Mouse (Mus musculus): ENCODE results near the gene Slc29a4.

- TF ChIP-seq EP300 (IDR thresholded peaks at IDR 0.05) (no peak), CTCF (IDR thresholded peaks at IDR 0.05) (no peak)
Measured at GRCm38 (mm10) chr5:142716056-142716455, 23.7 kb downstream of the Slc29a4 start.
